Mouse (Mus musculus): ENCODE measurements around the gene Zranb2.

The Zranb2 gene

GRCm38 (mm10) chr3:157579376-157579775, 45.4 kb downstream of the Zranb2 start:
- no peak for DNase-seq

GRCm38 (mm10) chr3:157580299-157580698, 46.3 kb downstream of the Zranb2 start:
- no peak for DNase-seq

- DNase-seq: no peak
Observed at GRCm38 (mm10) chr3:157581755-157582154, 47.8 kb downstream of the Zranb2 start.

GRCm38 (mm10) chr3:157582626-157583405, 48.9 kb downstream of the Zranb2 start:
- no peak for DNase-seq

- no peak for DNase-seq
Observed at GRCm38 (mm10) chr3:157597837-157598379, 63.9 kb downstream of the Zranb2 start.
